Mouse (Mus musculus) brain, adult 2 months (tissue): Measurements from ENCODE around the gene Esyt1.
"Not testable (repeated sequence)": the region's sequence is repeated elsewhere in the genome, so short reads cannot be mapped to it uniquely, and the experiment has no call there.

ENCODE experiments used
- DNase-seq: peaks from one replicate; pipeline ENCODE4 v3.0.0; 2011; ENCODE audit warnings: low read depth, low spot score

The Esyt1 gene

DNA sequence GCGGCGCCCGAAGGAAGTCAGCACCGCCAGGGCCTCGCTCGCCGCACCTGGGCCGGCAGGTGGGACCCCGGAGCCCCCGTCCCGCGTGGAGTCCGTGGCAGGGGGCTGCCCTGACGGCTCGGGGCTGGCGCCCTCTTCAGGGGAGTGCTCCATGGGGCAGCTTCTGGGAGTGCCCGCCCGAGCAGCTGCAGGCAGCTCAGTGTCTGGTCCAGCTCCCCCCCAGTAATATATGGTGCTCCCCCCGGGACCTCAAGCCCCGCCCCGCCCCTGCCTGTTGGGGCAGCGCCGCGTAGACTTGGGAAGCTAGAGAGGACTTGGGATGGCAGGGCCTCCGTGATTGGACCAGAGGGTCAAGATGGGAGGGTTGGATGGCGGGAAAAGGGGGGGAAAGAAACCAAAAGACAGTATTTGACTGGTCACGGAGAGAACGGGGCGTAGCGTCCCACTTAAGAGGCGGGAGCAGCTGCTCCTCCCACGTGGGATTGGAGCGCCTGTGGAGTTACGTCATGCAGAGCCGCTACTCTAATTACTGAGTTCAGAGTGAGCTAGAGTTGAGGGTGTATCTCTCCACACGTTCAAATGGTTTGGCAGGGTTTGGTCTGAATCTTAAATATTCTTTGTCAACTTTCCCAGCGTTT is at the start of gene Esyt1:
Gene Esyt1, minus strand, starts transcription at position 201 of the 638 bp plus-strand sequence.
- DNase-seq: peak; percentile 100

DNA sequence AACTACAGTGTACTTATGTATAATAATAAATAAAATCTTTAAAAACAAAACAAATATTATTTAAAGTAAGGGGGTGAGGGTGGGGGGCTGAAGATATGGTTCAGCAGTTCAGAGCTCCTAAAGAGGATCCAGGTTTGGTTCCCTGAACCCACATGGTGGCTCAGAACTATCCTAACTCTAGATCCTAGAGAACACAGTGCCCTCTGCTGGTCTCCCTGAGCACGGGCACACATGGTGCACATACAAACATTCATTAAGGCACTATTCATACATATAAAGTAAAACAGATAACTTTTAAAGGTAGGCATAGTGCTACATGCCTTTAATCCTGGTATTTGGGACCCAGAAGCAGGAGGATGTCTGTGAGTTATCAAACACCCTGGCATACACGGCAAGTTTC is 49.4 kb upstream of the Esyt1 start:
- DNase-seq: no peak

DNA sequence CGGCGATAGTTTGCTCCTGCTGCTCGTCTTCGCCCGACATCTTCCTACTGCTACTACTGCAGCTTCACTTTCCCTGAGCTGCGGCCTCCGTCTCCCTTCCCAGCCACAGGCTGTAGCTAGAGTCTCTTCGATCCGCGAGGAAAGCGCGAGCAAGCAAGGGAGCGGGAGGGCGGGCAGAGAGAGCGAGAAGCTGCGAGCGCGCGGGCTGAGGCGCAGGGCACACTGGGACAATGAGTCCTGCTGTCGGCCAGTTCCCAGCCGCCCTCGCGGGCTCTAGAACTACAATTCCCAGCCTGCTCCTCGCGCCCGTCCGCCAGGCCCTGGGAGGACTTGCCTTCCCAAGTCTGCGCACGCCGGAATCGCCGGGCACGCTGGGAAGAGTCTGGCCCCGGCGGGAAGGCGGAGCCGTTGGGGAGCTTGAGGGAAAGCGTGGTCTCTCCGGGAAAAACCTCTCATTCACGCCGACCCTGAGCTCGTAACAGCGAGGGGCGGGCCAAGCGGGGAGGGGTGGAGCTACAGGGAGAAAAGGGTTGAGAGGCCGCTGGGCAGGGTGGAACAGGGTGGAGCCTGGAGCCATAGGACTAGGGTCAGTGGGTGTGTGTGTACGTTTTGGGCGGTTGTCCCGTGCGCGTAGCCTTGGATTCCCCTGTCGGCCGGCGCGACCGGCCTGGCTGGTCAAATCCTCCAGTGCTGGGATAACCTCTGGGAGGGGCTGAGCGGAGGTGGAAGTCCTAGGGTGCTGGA is 40.3 kb upstream of the Esyt1 start, which contains the start of gene Pa2g4:
Gene Pa2g4, minus strand, starts transcription at position 200 of the 744 bp plus-strand sequence.
- peak; percentile 100 for DNase-seq

DNA sequence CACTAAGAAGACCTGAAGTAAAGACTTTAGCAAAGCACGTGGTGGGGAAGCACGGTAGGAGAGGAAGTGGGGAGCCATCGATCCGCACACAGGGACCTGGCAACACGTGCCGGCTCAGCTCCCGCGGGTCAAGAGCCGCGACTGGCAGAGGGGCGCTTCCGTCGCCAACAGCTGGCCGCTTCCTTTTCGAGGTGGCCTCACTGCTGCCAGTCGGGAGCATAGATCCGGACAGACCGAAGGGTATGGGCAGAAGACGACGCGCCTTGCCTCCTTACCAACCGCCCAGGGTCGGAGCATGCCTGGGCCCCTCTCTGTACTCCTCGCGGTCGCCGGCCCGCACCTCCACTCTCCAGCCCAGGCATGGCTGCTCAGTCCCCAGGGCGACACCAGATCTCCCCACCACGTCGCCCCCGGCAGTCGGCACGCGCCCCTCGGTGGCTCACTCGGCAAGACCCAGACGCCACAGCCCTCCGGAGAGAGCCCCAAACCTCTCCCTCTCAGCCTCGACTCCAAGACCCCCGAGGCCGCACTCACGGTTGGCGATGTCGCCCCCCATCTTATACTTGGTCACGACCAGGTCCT is 39.6 kb upstream of the Esyt1 start:
- no peak for DNase-seq

DNA sequence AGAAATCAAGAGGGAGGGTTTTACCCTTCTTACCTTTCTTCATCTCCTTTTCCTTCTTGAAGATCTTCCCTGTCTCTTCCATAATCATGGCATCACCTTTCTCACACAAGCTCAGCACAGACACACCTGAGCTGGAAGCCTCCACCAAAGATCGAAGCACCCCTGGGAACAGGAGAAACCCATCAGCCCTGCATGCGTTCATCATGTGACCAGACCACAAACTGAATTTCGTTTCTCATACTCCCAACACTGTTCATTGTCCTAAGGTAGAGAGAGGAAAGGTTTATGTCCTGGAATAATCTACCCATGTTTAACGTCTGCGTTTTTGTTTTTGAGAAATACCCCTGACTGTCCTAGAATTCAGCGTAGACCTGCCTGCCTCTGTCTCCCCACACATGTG is 37.9 kb upstream of the Esyt1 start:
- DNase-seq: no peak

DNA sequence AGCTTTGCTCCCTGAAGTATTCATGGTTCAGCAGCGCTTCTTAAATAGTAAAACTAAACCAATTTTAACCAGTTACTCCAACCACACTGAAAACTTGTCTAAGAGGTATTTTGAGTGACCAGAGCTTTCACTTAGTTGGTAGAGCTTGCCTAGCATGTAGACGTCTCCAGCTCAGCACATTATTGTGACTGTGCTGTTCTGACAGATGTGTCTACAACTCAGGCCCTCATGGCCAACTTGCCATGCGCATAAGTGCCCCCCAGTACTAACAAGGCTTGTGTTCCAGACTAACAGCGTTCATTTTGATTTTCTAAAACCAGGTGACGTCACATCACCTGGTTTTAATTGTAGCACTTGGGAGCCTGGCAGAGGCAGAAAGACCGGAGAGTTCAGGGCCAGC is 31.3 kb upstream of the Esyt1 start:
- DNase-seq: no peak

DNA sequence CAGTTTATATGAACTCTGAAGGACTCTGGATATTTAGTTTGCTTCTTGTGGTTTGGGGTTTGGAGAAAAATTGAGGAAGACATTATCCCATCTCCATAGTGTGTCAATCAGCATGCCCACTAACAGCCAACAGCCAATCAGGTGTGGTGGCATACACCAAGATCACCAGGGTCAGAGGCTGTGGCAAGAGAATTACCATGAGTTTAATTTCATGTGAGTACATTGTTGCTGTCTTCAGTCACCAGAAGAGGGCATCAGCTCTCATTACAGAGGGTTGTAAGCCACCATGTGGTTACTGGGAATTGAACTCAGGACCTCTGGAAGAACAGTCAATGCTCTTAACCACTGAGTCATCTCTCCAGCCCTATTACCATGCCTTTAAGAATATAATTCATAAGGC is 30.6 kb upstream of the Esyt1 start:
- no peak for DNase-seq

DNA sequence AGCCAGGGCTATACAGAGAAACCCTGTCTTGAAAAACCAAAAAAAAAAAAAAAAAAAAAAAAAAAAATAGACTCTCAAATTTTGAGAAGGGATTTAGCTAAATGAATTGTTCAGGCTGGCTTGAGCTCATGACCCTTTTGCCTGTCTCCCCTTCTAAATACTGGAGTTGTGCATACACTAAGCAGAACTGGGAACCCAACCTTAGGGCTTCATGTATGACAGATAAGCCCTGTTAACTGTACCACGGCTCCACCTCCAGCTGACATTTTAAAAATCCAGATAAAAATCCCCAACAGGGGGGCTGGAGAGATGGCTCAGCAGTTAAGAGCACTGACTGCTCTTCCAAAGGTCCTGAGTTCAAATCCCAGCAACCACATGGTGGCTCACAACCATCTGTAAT is 29.9 kb upstream of the Esyt1 start:
- DNase-seq: not testable (repeated sequence)

DNA sequence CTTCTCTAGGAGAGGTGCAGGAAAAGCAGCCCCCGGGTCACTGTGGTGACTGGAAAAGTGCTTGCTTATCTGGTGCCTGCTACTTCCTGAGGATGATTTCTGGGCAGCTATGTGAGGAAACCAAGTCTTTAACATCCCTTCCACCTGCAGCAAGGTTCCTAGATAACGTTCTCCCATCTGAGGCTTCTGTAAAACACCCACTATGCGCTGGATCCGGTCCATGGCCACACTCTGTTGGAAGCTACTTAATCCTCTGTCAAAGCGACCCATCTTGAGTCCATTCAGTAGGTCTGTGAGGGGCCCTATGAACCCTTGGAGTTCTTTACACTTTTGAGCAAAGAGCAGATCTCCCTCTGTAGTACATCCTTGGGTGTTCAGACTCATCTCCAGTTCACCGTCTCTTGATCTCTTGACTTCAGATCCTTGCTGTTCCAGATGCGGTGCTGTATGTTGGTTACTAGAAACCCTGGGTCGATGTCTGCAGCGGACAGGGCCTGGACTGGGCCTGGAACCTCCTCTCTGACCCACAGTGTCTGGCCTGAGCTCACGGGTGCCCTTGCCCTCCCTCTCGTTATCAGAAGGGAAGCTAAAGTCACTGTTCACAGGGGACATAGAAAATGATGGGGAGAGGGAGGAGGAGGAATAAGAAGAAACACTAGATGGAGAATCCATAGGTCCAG is 24.6 kb upstream of the Esyt1 start:
- DNase-seq: not testable (repeated sequence)

DNA sequence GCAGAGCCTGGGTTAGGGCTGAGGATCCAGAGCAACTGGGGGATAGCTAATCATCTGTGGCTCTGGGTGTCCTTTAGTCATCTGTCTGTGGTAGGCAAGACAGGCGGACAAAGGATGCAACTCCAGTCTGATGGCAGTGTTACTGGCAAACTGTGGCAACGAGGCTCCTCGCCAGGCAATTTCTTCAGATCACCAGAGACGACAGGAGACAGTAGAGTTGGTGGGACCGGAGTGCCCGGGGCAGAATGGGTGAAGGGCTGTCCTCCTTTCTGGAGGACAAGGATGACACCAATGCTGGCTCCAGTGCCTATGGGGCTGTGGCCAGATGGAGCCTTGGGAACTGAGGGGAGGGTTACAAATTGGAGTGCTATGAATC is 24.0 kb upstream of the Esyt1 start:
- not testable (repeated sequence) for DNase-seq

DNA sequence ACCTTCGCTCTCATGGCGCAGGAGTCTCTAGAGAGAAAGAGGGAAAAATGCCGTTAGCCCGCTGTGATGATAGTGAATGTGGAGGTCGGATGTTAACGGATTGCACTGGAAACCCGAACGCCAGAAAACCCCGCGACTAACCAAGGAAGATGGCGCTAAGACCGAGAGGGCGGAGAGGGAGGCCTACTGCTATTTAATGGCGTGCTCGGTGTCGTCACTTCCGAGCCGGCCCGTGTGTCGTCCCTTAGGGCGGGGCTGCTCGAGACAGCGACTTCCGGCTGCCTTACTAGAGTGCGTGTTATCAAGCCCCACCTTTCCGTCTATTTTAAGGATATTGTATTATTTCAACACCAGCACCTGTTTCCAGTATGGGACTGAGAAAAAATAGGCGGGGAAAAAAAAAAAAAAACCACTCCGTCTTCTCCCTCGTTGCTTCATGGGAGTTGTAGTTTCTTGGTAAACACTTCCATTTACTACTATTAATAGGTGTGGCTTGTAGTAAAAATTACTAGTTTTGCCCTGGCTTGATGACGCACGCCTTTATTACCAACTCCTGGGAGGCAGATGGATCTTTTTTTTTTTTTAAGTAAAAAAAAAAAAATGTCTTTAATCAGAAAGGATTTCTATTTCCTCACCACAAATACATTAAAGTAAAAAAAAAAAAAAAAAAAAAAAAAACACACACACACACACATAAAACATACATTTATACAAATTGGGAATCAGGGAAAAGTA is 23.4 kb upstream of the Esyt1 start, which contains the start of gene Rpl41:
Gene Rpl41, minus strand, starts transcription at position 359 of the 735 bp plus-strand sequence.
- peak; percentile 99 for DNase-seq

DNA sequence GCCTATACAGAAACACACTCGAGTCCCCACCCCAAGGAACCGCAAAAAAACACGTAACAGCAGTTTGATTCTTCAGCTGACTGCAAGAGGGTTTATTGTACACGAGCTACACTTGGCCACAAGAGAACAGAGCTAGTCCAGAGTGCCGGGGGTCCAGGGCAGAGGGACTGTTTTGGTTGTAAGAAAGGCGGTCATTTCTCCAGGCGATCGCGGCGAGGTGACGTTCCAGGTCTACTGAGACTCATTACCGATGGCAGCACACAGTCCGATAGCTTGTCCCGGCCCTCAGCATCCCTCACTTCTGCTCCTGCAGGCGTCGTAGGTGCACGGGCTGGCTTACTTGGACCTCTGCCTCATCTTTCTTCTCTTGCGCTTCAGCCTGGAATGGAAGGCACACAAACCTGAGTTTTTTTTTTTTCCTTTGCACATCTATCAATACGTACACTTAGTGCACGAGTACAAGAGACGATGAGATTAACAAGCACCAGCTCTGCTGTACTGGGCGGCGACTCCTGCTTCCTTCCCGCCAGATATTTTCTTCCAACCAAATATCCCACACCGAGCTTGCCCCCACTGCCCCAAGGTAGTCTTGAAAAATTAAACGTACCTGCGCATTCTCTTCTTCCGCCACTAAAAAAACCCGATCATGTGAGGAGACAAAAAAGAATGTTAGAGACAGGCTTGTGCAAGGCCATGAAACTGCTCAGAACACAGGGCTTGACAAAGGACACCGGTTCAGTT is 22.6 kb upstream of the Esyt1 start:
- not testable (repeated sequence) for DNase-seq

DNA sequence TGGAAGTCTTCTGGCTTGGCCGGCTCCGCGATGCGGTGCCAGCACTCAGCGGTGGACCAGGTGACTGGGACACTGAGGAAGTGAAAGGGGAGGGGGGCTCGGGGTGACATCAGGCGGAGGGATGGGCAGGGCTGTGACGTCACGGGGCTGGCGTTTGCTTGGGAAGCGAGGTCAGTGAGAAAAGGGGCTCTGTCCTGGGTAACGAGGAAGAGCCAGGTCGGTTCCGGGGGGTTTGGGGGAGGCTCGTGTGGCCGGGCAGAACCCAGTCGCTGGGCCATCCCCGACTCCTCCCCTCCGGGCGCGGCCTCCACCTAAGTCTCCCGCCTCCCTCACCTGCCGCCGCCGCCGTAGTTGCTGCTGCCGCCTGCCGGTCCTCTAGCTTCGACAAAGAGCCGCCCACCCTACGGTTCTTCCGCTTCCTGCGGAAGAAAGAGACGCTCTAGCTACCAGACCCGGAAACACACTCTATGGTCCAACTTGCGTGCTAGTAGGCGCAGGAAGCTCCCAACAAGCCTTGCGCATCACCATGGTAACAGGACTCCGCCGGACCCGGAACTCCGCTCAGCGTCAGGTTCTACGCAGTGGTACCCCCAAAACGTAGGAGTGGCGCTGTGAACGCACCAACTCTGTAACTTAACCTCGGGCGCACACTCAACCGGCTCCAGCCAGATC is 21.8 kb upstream of the Esyt1 start, which contains the start of gene Zc3h10:
Gene Zc3h10, minus strand, starts transcription at position 414 of the 672 bp plus-strand sequence.
- peak; percentile 100 for DNase-seq

DNA sequence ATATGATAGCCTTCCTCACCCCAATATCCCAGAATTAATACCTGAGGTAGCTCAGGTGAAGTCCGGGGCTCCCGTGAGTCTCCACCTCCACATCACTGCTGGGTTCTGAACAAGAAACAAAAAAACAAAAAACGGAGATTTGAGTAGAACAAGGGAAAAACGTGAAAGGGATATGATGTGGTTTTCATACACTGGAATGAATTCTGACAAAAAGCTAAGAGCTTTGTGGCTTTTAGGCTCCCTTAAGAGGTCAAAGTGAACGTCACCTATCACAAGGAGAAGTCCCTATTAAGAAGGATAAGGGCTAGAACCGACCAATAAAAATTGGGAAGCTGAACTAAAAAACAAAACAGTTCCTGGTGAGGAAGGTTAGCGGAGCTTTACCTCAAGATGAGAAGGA is 21.1 kb upstream of the Esyt1 start:
- no peak for DNase-seq

DNA sequence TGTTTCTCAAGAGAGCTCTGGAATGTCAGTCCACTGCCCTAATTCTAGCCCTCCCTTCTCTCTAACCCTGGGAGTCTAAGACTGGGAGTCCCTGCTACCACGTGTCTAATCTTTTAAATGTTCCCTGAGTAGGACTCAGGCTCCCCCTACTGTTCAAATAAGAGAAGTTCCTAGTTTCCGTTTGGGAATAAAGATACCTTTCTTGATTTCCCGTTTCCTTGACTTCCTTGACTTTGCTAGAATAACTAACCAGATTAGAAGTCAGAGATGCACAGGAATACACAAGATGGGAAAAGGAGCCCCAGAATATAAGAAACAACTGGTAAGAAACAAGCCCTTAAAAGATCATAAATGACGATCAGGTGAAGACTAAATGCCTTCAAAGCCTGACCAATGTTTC is 20.7 kb upstream of the Esyt1 start:
- DNase-seq: peak; percentile 73

DNA sequence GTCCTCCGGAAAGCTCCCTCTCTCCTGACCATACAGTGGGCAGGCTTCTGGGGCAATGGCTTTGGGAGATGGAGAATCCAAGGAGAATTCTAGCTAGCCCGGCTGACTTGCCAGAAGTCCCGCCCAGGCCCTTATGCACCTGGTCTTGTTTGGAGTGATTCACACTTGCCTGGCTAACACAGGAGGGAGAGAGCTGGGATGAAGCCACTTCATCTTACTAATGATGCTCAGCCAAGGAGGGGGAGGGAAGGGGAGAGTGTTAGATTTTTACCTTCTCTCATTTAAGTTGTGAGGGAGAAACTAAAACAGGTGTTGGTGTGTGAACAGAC is 19.9 kb upstream of the Esyt1 start:
- DNase-seq: no peak

DNA sequence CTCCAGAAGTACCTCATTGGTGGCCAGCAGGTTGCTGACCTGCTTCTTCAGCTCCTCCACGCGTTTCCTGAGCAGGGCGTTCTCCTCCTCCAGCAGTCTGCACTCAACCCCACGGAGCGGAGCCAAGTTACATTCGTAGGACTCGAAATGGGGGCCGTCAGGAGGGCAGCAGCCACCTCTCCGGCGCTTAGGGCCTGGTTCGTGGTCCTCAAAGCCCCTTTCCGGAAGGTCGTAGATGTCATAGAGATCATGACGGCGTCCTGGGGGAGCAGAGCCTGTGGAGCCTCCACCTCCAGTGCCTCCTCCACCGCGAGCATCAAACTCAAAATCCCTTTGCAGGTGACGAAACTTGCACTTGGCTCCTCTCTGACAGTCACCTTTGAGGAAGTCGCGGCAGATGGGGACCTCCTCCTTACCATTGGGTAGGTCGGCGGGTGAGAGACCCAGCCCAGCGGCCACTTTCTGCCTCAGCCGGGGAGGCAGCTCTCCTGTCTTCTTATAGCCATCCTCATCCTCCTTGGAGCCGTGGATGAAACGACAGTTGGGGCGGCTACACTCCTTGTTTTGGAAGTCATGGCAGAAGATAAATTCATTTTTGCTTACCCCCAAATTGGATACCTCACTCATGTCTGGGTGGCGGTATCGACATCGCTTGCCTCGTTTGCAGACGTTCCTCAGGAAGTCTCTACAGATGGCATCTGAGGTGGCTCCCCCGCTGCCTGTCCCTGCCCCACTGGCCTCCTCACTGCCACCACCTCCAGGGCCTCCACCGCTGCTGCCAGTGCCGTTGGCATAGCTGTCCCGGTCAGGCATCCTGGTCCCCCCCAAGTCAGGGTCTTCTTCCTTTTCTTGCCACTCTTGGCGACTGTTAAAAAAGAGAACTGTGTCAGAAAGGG is 19.3 kb upstream of the Esyt1 start:
- no peak for DNase-seq

DNA sequence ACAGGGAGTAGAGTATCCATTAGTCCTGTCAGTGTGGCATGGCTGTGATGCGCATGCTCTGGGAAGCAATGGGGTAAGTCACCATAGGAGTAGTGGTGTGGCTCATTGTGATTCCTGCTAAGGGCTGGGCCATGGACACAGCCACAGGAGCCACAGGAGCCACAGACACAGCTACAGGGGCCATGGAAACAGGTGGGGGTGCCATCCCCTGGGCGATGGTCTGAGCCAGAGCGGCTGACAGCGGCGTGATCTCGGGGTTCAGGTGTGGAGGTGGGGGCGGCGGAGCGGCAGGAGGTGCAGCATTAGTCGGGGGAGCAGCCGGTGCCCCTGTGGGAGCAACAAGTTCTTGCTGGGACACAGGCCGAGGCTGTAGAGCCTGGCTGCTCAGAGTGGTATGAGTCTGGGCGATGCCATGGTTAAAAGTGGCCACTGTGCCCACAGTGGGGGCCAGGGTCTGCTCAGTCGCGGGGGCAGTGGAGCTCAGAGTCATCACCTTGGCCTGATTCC is 18.5 kb upstream of the Esyt1 start:
- DNase-seq: no peak

DNA sequence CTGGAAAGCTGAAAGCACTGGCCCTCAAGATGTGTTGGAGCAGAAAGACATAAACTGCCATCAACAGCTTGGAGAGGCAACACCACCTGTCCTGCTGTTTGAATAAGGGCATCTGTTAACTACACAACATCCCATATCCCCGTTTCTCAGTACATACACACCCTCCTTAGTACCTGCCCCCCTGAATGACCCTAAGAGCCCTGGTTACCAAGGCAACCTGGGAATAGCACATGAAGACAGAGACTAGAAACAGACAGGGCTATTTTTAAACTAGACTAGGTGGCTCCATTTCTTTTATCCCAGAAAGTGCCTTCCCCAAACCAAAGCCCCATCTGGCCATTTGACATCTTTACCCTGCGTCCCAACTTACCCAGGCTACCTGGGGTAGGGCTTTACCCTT is 17.4 kb upstream of the Esyt1 start:
- DNase-seq: peak; percentile 44
